Mouse (Mus musculus) stomach, postnatal 0 days (tissue): Measurements from ENCODE around the gene Fosl1.

Experiments
- CTCF ChIP-seq: IDR thresholded peaks from 2 replicates; pipeline ENCODE4 v1.5.1; 2016; ENCODE audit warnings: antibody characterized with exemption, low read depth, mild to moderate bottlenecking, moderate library complexity
- EP300 ChIP-seq: optimal IDR thresholded peaks from 2 replicates; pipeline ENCODE3; 2016; ENCODE audit warnings: antibody characterized with exemption

- TF ChIP-seq CTCF (no peak), EP300 (no peak)
Observed at GRCm38 (mm10) chr19:5410641-5411040, 36.7 kb upstream of the Fosl1 start.
